Mouse (Mus musculus): ENCODE measurements around the gene Spata16.

Gene Spata16

DNA sequence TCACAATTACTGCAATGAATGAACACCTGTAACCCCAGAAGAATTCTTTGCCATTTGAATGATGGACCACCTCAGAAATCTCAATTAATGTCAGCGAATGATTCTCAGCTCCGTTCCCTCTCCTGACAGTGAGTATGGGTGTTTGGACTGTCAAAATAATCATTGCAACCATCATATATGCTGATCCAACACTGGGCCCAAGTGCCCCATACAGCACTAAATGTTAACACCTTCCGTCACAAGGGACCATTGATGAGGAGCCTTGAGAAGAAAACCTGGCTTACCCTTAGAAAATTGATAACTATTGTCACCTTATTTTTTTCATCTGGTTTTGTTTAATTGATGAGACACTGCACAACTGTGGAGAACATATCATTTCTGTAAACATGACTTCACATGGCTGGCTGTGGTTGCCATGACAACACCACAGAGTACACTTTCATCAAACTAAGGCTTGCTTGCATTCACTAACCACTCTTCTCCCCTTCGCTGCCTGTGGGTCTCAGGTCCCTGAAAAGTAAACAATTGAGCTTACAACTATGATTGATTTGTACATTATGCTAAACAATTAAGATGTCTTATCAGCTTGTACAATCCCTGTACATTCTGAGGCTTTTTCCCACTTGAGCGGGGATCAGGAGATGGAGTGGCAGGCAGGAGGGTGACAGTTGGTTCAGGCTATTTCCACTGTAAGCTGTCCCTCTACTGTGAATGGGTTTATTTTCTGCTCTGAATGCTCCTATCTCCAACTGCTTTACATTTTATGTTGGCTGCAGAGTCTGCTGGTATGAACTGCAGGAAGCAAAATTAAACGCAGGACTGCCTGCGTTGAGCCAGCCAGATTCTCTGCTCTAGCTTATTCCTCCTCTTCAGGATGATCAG is 189.8 kb downstream of the Spata16 start:
- DNase-seq (ENCODE audit: low read depth, low spot score), result no peak

DNA sequence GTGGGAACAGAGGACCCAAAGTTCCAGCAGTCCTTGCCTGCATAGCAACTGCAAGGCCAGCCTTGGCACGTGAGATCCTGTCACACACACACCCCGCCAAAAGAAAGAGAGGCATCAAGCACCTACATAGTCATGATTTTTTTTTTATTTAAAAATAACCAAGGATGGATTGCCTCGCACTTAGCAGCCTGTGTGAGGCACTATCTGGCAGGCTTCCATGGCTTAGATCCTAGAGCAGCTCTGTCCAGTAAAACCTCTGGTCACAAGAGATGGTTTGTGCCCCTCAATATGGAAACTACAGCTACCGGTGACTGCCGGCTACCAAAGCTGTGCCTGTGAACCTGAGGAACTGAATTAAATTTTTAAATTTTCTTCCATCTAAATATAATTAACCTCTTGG is 195.5 kb downstream of the Spata16 start:
- DNase-seq (ENCODE audit: low read depth, low spot score), result no peak

DNA sequence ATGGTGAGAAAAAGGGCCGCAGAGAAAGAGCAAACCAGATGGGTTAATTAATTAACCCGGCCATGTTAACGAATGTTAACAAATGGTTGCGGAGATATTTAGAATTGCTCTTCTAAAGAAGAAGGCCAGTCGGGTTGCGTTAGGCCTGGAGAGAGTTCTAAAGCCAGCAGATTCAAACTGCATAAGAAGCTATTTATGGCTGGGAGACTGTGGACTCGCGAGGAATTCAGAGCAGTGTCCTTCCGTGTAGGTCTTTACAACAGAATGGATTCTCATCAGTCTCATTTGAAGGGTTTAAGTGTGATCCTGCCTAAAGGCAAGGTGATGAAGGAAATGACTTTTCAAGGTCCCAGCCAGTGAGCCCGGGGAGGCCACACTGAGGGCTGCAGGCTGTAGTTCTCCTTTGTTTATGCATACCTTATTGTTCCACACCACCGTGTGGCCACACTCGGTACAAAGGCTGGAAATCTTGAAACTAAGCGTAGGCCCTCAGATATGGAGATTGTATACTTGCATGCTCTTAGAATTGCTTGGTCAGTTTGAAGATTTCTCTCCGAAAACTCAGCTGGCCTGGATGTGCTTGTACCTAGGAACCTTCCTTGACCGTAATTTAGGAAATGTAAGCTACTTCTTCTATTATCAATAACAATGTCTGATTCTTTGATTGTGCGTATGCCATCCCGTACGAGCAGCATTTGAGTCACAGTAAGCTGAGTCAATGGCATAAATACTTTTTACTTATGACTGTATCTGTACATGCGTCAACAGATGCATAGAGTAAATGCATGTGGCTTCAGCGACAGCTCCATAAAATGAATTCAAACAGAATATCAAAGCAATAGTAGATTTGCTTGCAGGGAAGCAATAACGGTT is 197.0 kb downstream of the Spata16 start:
- DNase-seq (ENCODE audit: low read depth, low spot score), result no peak

DNA sequence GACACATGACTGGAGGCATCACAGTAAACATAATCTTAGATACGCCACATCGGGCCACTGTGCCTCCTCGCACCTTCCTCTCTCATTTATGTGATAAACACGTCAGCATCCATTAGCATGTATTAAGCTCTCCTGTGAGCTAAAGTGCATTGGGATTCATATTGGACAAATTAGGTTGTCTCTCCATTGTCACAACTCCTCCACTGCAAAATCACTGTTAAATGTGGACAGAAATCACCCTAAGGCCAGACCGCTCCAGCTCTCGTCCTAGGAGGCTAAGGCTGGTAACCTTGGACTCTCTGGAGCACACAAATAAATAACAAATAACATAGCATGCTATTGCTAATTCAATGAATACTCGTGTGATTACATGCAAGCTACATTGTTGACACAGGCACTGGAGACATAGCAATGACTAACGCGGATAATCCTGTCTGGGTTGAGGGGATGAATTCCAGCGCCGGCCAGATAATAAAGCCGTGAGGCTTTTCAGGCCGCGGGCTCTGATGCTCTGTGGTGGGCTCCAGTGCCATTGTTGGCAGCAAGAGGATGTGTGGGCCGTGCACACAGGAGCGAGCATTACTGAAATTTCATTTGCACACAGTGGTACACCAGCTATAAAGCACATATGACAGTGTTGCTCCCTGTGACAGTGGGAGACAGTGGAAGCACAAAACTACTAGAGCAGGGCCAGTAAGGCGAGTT is 197.8 kb downstream of the Spata16 start:
- DNase-seq (ENCODE audit: low read depth, low spot score), result no peak

DNA sequence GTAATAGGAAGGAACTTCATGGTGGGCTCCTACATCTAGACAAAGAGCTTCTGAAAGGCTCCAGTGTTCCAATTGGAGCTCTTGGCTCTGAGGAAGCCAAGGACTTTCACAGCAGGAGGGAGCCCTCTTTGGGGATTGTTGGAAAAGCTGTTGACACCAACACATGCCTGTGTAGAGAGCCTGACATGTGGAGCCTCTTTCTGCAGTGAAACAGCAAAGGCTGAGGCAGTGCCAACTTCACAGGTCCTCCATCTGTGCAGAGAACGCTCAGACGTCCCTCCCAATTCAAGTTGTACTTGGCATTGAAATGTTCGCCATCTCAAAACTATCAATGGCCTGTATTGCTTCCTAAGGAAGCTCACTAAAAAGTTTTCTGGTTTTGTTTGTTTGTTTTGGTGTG is 207.6 kb downstream of the Spata16 start:
- DNase-seq (ENCODE audit: low read depth, low spot score), result peak; percentile 83

DNA sequence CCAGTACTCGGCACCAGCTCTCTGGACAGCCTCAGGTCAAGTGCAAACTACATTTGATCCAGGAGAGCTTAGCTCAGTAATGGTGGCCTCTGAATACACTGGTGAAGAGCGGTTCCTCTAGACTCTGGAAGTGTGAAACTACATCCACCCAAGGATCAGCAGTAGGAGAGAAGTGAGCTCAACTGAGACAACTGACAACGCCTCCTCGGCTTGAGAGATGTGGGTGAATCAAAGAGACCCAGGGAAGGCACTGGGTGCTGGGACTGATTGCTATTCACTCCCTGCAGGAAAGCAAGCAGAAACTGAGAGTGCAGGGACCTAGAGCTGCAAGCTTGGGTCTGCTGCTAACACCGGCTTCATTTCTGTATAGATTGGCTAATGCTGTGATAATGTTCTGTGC is 210.5 kb downstream of the Spata16 start:
- DNase-seq (ENCODE audit: low read depth, low spot score), result no peak

DNA sequence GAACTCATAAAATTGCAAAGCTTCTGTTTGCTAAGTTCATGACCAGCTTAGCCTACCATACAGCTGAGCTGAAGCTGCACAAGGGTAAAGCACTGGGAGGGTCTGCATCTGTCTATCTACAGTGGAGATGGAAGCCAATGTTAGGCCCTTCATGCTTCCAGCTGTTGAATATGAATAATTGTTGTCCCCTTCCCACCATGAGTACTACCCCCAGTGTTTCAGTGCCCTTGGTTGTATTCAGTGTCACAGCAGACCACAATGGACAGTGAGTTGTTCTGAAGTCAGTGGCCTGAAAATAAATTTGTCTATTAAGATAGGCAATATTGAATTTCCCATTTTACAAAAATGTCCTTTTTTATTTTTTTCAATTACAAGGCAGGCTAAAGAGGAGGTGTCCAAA is 212.8 kb downstream of the Spata16 start:
- DNase-seq (ENCODE audit: low read depth, low spot score), result no peak

GRCm38 (mm10) chr3:26850691-26851563 is 213.5 kb downstream of the Spata16 start:
- DNase-seq (ENCODE audit: low read depth, low spot score), result no peak

DNA sequence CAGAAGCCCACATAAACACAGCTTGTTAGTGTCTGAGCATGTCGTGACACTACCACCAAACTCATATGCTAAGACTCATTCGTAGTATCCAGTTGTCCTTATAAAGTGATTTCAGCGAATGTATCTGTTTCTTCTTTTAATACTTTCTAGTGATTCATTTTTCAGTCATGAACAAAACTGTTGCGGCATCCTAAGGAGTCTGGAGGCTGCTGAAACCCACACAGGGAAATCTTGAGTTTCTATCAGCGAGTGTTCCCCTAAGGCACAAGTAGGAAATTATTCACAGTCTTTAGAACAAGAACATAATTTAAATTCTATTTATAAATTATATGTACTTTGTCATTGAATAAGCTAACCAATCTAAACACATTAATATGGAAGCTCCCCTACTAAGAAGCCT is 216.1 kb downstream of the Spata16 start:
- DNase-seq (ENCODE audit: low read depth, low spot score), result no peak

GRCm38 (mm10) chr3:26874706-26875105 is 237.3 kb downstream of the Spata16 start:
- peak; percentile 18 for DNase-seq (ENCODE audit: low read depth, low spot score)

DNA sequence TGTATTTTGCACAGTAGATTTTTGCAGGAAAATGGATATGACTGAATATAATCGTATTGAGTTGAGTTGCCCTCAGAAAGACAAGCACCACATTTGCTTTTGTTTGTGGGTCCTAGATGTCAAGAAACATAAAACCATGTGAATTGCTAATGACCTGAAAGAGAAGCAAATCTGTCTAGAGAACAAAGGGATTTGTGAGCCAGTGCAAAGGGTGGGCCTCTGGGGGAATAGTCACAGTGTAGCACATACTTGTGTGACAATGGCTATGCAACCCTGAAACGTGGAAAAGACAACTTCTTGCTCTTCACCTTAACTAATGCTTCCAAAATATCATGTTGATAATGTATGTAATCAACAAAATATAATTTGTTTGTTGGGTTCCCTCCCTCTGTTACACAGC is 239.9 kb downstream of the Spata16 start:
- no peak for DNase-seq (ENCODE audit: low read depth, low spot score)

GRCm38 (mm10) chr3:26916607-26917006 is 279.2 kb downstream of the Spata16 start:
- no peak for DNase-seq (ENCODE audit: low read depth, low spot score)

DNA sequence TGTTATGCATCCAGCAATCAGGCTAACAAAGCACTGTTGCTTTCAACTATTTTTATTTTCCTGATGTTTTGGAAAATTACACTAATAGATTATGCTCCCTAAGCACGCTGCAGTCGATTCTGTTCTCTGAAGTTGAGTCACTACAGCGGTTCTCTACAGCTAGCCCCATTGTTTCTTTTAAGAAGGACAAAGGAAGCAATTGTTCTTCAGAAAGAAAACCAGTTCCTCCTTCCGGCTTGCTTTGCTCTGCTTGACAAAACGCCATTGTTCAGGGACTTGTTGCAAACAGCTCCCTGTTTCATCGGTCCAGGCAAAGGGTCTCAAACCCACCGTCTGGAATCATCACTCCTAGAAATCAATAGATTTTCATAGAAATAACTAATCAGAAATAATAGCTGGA is 283.6 kb downstream of the Spata16 start:
- no peak for DNase-seq (ENCODE audit: low read depth, low spot score)

GRCm38 (mm10) chr3:26921576-26921975 is 284.2 kb downstream of the Spata16 start:
- DNase-seq (ENCODE audit: low read depth, low spot score), result no peak

DNA sequence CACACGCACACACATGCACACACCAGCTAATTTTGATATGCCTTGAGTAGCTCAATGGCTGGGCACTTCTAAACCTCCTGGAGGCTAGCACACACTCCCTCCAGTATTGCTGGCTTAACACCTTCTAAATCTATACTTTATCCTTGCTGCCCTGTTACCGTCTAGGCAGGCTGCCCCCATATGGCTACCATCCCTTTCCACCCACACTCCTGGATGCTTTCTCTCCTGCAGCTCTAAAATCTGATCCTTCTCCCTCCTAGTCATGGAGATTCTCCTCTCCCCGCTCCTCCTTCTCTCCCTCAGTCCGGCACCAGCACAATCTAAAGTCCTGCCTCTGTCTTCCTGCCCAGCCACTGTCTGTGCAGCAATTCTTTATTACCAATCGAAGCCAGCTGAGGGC is 286.0 kb downstream of the Spata16 start:
- DNase-seq (ENCODE audit: low read depth, low spot score), result peak; percentile 43

DNA sequence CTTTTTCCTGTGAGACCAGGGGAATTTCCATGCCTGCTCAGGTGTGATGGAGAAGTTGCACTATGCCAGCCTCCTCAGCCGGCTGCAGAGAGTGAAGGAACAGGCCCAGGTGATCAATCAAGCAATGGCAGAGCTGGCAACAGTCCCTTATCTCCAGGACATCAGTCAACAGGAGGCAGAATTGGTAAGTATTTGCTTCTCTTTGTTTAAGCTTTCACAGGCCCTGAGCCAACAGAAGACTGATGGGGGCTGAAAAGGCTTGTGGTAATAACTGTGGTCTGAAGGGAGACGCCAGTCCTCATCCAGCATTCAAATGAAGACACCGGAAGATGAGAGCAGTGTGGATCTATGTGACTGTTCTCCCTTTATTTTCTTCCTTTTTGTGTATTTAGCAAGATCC is 286.8 kb downstream of the Spata16 start:
- no peak for DNase-seq (ENCODE audit: low read depth, low spot score)

DNA sequence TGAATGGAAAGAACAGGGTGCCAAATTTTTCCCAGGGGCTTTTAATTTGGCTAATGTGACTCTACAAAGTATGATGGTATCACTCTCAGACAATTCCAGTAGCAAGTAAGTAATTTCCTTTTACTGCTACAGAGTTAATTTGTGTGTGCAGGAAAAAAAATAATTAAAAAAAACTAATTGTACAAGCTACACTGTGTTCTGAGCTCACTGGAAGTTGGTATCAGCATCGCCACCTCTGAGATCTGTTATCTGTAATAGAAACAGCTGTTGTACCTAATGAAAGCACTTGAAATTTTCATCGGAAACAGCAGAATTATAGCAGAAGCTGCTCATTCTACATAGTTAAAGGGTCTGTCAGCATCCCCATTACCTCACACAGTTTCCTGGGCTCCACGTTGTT is 295.7 kb downstream of the Spata16 start:
- DNase-seq (ENCODE audit: low read depth, low spot score), result no peak

GRCm38 (mm10) chr3:26936897-26937590 is 299.6 kb downstream of the Spata16 start:
- no peak for DNase-seq (ENCODE audit: low read depth, low spot score)

GRCm38 (mm10) chr3:26966776-26967175 is 329.4 kb downstream of the Spata16 start:
- peak; percentile 55 for DNase-seq (ENCODE audit: low read depth, low spot score)

DNA sequence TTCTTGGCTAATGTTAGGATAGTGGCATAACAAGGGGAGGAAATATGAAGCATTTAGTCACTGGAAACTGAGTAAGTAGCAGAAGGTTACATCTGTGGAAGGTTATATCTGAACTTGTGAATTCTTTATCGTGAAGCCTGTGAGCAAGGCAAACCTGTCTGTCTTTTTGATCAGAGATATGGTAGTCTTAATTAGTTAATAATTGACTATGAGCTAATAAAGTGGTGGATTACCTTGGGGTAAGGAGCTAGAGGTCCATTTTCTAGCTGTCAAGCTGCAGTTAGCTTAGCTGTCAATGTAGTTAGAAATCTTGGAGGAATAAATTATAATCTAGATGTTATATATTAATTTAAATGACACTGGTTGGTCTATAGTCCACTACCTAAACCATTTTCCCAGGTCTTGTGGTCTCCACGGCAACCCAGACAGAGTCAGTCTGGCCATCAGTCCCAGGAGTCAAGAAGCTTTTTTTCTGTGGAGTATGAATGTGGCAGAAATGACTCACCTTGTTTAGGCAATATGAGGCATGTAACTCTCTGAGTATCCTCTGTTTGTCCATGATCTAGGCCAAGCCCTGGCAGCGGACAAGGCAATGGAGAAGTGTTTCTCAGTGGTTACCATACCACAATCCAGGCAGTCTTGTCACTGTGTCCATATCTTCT is 331.6 kb downstream of the Spata16 start:
- no peak for DNase-seq (ENCODE audit: low read depth, low spot score)
